Mouse (Mus musculus): ENCODE results near the gene 4930438A08Rik. TPM values are rescaled to one million over a fixed set of nuclear protein-coding genes. Genes with fewer than 3 reads are reported as not detected.
"Not testable (repeated sequence)": the region's sequence is repeated elsewhere in the genome, so short reads cannot be mapped to it uniquely, and the experiment has no call there.

The 4930438A08Rik gene
- polyA plus RNA-seq, 1 experiment = 0.53 TPM

DNA sequence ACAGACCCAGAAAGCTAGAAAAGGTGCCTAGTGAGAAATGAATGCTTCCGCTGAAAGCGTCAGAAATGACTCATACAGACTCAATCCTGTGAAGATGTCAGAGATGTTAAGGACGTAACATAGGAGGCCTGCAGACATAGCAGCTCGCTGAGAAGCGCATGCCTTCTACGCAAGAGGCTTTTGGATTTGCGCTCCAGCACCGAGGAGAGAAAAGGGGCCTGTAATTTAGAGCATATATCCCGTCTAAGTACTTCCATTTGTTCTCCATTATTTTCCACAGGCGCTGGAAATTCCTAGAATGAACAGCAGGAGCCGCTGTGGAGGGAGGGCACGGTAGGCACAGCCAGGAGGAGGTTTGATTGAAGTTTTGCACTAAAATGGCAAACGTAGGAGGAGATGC, 26.5 kb downstream of the 4930438A08Rik start:
- TF ChIP-seq POLR2A (IDR thresholded peaks at IDR 0.05; ENCODE audit: low read depth, low read length) = no peak
- peak; percentile 29; the same call in 1 of the 2 replicates for TF ChIP-seq CTCF (IDR thresholded peaks at IDR 0.05; ENCODE audit: extremely low read depth, insufficient read depth, insufficient read length, insufficient replicate concordance)
- DNase-seq (ENCODE audit: low read depth in 1 of 2, low spot score in 2 of 2) = peak in 1 of 2 experiments; percentile 26
- H3K36me3 ChIP-seq (ENCODE audit: control insufficient read depth, insufficient read depth, low read length) = no peaks in the 10 kb centered on the region
- H3K4me3 ChIP-seq (ENCODE audit: extremely low read depth, insufficient read depth, insufficient read length) = no peak overlapping the region
- no peaks in the 10 kb centered on the region for H3K27me3 ChIP-seq (ENCODE audit: control insufficient read depth, insufficient read depth, low read length)
- H3K4me1 ChIP-seq (ENCODE audit: control insufficient read depth, insufficient read depth, insufficient read length) = no peaks in the 10 kb centered on the region; the same call in 1 of the 2 replicates
- H3K27ac ChIP-seq (ENCODE audit: insufficient read depth, low read length) = no peak overlapping the region
- WGBS = 20% methylated on average over 13 of the region's 13 CpGs

DNA sequence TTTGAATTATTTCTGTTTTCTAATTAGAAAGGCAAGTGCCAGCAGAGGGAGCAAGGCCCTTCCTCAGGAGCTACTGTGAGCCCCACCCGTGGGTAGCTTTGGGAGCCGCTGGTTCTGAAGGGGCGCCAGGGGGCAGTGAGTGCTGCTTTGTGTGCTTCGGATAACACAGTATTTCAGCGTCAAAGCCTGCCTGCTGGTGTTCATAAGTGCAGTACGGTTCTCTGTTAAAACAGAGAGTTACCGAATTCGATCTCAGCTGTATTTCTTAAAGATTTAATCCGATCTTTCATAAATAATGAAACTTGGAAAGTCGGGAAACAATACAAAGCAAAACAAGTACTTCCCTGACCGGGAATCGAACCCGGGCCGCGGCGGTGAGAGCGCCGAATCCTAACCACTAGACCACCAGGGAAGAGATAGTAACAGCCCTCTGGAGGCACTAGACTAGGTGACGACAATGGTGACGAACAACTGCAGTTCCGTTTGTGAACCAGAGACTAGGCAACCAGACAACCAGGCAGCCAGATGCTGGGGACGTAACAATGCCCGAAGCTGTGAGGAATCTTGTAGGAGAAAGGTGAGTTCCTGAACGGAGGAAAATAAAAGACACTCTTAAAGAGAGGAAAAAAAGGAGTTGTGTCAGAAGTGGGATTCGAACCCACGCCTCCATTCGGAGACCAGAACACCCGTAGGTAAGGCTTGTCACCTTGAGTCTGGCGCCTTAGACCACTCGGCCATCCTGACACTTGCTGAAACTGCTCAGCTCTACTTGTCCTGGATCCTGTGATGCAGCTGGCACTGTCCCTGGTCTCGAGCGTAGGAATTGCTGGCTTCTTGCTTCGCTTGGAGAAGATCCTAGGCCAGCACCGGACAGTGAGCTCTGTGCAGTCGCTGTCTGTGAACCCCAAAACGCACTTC, 27.5 kb downstream of the 4930438A08Rik start:
- peak; percentile 71; the same call in 1 of the 2 replicates for TF ChIP-seq CTCF (IDR thresholded peaks at IDR 0.05; ENCODE audit: extremely low read depth, insufficient read depth, insufficient read length, insufficient replicate concordance)
- TF ChIP-seq POLR2A (IDR thresholded peaks at IDR 0.05; ENCODE audit: low read depth, low read length) = no peak
- Histone ChIP-seq H3K27ac (ENCODE audit: insufficient read depth, low read length) (peak overlapping the region; percentile 77), H3K27me3 (ENCODE audit: control insufficient read depth, insufficient read depth, low read length) (no peaks in the 10 kb centered on the region), H3K36me3 (ENCODE audit: control insufficient read depth, insufficient read depth, low read length) (no peaks in the 10 kb centered on the region), H3K4me1 (ENCODE audit: control insufficient read depth, insufficient read depth, insufficient read length) (no peaks in the 10 kb centered on the region; the same call in 1 of the 2 replicates), H3K4me3 (ENCODE audit: extremely low read depth, insufficient read depth, insufficient read length) (peak overlapping the region; percentile 68)
- peak; percentile 89 to 93 for DNase-seq (ENCODE audit: low read depth in 1 of 2, low spot score in 2 of 2)
- under 1% methylated on average over 36 of the region's 36 CpGs for WGBS

DNA sequence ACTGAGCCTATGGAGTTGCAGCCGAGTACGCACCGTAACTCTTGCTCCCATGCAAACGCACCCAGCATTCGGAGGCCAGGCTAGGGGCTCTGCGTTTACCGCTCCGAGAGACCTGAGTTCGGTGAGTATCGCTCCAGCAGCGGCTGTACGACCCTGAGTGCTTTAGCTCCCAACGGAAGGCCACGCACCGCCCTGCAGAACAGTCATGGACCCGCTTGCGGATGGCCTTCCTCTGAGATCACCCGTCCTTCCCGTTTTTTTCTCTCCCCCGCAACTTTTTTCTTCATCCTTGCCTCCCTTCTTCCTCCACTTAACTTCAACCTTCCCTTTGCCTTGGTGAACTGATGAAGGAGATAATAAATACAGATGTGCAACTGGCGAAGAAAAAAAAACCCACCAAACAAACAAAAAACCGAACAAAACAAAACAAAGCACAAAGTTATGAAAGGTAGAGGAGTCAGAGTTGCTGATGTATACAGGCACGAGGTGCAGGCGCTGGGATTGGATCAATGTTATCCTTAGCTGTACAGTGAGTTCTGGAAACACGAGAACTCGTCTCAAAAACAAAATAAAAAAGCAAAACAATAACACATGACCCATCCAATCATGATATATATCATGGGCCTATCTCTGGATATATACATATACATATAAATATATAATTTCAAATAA, 28.3 kb downstream of the 4930438A08Rik start:
- no peak for TF ChIP-seq POLR2A (IDR thresholded peaks at IDR 0.05; ENCODE audit: low read depth, low read length)
- no peak for TF ChIP-seq CTCF (IDR thresholded peaks at IDR 0.05; ENCODE audit: extremely low read depth, insufficient read depth, insufficient read length, insufficient replicate concordance)
- Histone ChIP-seq H3K4me3 (ENCODE audit: extremely low read depth, insufficient read depth, insufficient read length) (peak overlapping the region; percentile 68), H3K4me1 (ENCODE audit: control insufficient read depth, insufficient read depth, insufficient read length) (no peaks in the 10 kb centered on the region; the same call in 1 of the 2 replicates), H3K36me3 (ENCODE audit: control insufficient read depth, insufficient read depth, low read length) (no peaks in the 10 kb centered on the region), H3K27ac (ENCODE audit: insufficient read depth, low read length) (peak overlapping the region; percentile 77), H3K27me3 (ENCODE audit: control insufficient read depth, insufficient read depth, low read length) (no peaks in the 10 kb centered on the region)
- no peak for DNase-seq (ENCODE audit: low read depth in 1 of 2, low spot score in 2 of 2)
- 3% methylated on average over 26 of the region's 26 CpGs for WGBS

DNA sequence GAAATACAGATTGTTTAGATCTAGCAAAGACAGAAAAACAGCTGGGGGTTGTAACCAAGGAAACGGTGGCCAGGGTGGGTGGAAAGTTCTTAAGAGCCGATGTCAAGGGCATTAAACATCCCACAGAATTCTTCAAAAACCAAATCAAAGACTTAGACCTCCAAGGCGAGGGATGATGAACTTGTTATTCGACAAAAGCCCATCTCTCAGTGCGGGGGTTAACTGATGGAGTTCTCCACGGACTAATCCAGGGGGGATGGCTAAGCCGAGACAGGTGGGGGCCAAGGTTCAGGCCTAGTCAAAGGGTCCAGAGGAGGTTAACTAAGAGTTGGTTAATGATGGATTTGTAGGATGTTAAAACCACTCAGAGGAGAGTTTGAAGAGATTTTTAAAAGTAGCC, 29.0 kb downstream of the 4930438A08Rik start:
- no peak overlapping the region for H3K4me3 ChIP-seq (ENCODE audit: extremely low read depth, insufficient read depth, insufficient read length)
- no peak for DNase-seq (ENCODE audit: low read depth in 1 of 2, low spot score in 2 of 2)
- 63% methylated on average over 7 of the region's 7 CpGs for WGBS
- no peaks in the 10 kb centered on the region; the same call in 1 of the 2 replicates for H3K4me1 ChIP-seq (ENCODE audit: control insufficient read depth, insufficient read depth, insufficient read length)
- TF ChIP-seq CTCF (IDR thresholded peaks at IDR 0.05; ENCODE audit: extremely low read depth, insufficient read depth, insufficient read length, insufficient replicate concordance) = no peak
- H3K27ac ChIP-seq (ENCODE audit: insufficient read depth, low read length) = no peak overlapping the region
- no peaks in the 10 kb centered on the region for H3K27me3 ChIP-seq (ENCODE audit: control insufficient read depth, insufficient read depth, low read length)
- H3K36me3 ChIP-seq (ENCODE audit: control insufficient read depth, insufficient read depth, low read length) = no peaks in the 10 kb centered on the region

DNA sequence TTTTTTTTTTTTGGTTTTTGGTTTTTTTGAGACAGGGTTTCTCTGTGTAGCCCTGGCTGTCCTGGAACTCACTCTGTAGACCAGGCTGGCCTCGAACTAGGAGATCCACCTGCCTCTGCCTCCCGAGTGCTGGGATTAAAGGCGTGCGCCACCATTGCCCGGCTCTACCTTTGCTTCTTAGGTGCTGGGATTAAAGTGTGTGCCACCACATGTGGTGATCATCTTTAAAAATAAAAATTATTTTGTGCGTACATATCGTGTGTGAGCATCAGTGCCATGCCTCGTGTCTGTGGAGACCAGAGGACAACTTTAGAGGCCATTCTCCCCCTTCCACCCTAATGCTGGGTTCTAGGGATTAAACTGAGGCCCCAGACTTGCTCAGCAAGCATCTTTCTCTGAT, 30.7 kb downstream of the 4930438A08Rik start:
- H3K4me1 ChIP-seq (ENCODE audit: control insufficient read depth, insufficient read depth, insufficient read length); H3K36me3 ChIP-seq (ENCODE audit: control insufficient read depth, insufficient read depth, low read length); DNase-seq (ENCODE audit: low read depth in 1 of 2, low spot score in 2 of 2); H3K4me3 ChIP-seq (ENCODE audit: extremely low read depth, insufficient read depth, insufficient read length); H3K27ac ChIP-seq (ENCODE audit: insufficient read depth, low read length); H3K27me3 ChIP-seq (ENCODE audit: control insufficient read depth, insufficient read depth, low read length): not testable (repeated sequence)
- 94% methylated on average over 8 of the region's 8 CpGs for WGBS

DNA sequence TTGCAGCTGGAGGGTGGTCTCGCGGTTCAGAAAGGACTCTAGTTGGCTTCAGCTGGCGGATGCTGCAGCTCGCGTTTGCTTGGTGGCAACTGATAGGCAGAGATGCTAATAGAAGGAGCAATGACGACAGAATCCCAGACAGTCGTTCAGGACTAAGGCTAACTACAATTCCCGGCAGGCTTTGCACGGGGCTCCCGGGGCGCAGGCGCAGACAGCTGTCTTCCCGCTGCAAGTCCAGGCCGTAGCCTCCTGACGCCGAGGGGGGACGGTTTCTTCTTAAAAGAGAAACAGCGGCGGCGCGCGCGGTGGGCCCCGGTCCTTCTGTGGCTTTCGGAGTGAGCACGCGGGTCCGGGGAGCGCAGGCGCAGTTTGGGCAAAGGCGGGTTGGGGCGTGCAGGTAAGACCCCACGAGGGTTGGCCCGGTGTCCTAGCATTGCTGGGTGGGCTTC, 32.3 kb downstream of the 4930438A08Rik start, which contains the start of gene Zfp692:
TSS of gene Zfp692 (plus strand) at position 210 of the 449 bp plus-strand sequence.
- Histone ChIP-seq H3K27me3 (ENCODE audit: control insufficient read depth, insufficient read depth, low read length) (no peaks in the 10 kb centered on the region), H3K4me3 (ENCODE audit: extremely low read depth, insufficient read depth, insufficient read length) (peak within 1 kb of the TSS; percentile 64), H3K27ac (ENCODE audit: insufficient read depth, low read length) (no peak within 1 kb of the TSS), H3K36me3 (ENCODE audit: control insufficient read depth, insufficient read depth, low read length) (no peaks in the 10 kb centered on the region), H3K4me1 (ENCODE audit: control insufficient read depth, insufficient read depth, insufficient read length) (no peaks in the 10 kb centered on the region; the same call in 1 of the 2 replicates)
- WGBS = under 1% methylated on average over 34 of the region's 34 CpGs
- no peak for TF ChIP-seq CTCF (IDR thresholded peaks at IDR 0.05; ENCODE audit: extremely low read depth, insufficient read depth, insufficient read length, insufficient replicate concordance)
- no peak for TF ChIP-seq POLR2A (IDR thresholded peaks at IDR 0.05; ENCODE audit: low read depth, low read length)
- peak; percentile 70 to 93 for DNase-seq (ENCODE audit: low read depth in 1 of 2, low spot score in 2 of 2)
